Mouse (Mus musculus) T-helper 17 cell (primary cell): ENCODE data around the gene Ripk3.

Source experiments
- in situ Hi-C, 2 experiments: fragments of 300-600 bp; cut with MboI, MseI; formaldehyde crosslinking; loops; 1 replicate in 1 of 2; 2 replicates in 1 of 2; pipeline ENCODE4 v1.15.1; 2025; ENCODE audit warnings: high pct_unique_total_duplicates in 2 of 2

Gene Ripk3

DNA sequence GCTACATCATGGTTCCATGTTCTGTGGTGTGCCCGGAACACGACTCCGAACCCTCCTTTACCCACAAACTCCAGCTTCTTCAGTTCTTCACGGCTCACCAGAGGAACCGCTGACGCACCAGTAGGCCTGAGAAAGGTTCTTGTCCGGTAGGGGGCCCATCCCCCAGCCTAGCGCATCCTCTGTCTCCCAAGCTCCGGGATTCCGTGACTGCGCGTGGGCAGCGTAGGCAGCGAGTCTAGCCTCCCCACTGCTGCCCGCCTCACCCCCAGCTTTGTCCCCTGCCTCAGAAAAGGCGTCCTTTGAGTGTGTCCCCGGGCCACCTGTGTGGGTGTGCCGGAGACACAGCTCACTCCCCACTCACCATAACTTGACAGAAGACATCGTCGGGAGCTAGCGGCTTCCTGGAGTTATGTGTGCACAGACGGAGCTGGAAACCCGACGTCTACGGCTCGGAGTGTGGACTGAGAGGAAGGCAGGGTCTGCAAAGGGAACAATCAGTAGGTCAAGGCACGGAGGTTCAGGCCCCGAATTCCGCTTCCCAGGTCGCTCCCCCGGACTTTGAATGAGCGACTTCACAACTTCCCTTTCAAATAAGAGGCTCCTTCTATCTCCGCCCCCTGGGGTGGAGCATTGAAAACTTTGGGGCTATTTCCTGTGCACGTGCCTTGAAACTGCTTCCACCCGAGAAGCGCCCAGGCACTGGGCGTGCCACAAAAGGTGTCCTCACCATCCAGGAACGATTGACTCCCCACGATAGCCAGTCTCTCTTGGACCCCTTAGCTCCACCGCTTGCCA is at the start of gene Ripk3:
Ripk3 (minus strand) TSS at position 610 of the 795 bp plus-strand sequence.
- in situ Hi-C loops: no loop called here

DNA sequence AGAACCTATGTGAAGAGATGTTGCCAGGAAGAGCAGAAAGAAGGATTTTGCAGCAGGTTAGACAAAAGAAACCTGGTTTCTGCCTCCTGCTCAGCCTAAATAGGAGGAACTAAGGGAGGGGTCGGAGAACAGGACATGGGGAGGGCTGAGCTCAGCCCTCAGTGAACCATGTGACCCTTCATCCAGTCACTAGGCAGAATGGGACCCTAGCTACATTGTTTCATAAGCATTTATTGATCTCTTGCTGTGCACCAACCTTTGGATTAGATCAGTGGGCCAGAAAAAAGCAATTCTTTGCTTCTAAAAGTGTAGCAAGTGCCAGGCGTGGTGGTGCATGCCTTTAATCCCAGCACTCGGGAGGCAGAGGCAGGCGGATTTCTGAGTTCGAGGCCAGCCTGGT is 49.6 kb upstream of the Ripk3 start:
- in situ Hi-C loops: no loop called here

DNA sequence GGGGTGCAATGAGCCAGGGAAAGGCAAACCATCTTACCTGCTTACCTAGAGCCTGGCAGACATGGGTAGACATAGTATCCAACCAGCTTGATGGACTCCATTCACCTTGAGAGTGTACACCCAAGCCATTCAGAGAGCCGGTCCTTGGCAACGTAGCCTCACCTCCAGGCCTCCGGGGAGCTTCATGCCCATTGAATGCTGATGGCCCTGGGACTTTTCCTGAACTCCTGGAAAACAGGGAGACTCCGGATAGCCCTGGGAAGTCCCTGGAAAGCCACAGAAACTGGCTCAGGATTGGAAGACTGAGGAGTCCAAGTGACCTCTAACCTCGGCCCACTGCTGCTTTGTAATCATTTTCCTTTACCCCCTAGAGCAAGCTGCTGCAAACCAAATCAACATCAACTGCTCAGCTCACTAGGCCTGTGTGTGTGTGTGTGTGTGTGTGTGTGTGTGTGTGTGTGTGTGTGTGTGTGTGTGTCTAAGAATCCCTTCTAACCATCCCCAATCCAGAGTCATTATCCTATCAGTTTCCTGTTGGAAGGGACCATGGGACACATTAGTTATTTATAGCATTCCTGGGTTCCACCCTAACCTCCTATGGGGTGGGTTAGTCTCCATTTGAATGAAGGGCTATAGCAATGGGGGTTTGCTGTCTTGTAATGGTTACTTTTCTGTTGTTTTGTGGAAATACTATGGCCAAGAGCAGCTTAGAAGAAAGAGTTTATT is 46.3 kb upstream of the Ripk3 start:
- in situ Hi-C loops: loop anchor here in 1 of 2 experiments (5.0 kb wide), 1 partner anchor 32 kb away; no protein-coding TSS in a partner anchor

DNA sequence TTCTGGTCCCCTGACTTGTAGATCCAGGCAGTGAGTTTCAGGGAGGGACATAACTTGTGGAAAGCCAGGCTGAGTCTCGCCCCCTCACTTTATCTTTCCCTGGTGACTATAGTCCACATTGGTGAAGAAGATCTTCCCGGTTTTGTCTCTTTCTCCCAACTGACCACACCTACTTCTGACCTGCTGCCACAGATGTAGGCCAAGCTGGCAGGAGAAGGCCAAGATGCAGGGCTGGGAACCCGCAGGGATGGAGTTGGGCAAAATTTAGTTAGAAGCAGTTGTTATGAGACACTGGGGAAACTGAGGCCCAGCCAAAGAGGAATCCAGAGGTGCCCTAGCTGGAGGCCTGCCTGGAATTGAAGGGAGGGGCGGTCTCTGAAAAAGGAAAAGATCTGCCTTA is 44.5 kb upstream of the Ripk3 start:
- in situ Hi-C loops: loop anchor here in 1 of 2 experiments (5.0 kb wide), 1 partner anchor 34 kb away; no protein-coding TSS in a partner anchor

DNA sequence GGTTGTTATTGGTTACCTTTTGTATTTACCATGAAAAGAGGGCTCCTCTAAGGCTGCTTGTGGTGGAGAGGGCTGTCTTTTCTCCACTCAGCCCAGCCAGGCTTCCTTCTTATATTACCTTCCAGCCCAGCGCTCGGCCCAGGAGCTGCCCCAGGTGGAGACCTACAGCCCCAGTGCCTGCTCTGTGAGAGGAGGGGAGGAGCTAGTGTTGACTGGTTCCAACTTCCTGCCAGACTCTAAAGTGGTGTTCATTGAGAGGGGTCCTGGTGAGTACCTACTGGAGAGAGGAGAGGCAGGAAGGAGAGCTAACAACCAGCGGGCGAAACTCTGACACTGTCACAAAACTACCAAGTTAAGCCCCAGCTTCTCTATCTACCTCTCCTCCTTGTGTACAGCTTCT is 41.7 kb upstream of the Ripk3 start:
- in situ Hi-C loops: loop anchor here in 1 of 2 experiments (5.0 kb wide), 1 partner anchor 37 kb away; no protein-coding TSS in a partner anchor

DNA sequence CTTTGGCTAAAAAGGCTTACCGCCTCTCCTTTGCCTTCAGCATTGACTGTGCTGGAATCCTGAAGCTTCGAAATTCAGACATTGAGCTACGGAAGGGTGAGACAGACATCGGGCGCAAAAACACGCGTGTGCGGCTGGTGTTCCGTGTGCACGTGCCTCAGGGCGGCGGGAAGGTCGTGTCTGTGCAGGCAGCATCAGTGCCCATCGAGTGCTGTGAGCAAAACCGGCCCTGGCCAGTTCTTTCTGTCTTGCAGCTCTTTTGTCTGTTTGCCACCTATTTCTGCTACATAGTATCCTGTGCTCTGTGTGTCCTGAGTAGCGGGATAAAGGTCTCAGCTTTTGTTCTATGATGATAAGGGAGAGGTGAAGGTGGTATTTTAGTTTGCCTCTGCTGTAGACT is 41.2 kb upstream of the Ripk3 start:
- in situ Hi-C loops: loop anchor here in 1 of 2 experiments (5.0 kb wide), 1 partner anchor 37 kb away; no protein-coding TSS in a partner anchor

DNA sequence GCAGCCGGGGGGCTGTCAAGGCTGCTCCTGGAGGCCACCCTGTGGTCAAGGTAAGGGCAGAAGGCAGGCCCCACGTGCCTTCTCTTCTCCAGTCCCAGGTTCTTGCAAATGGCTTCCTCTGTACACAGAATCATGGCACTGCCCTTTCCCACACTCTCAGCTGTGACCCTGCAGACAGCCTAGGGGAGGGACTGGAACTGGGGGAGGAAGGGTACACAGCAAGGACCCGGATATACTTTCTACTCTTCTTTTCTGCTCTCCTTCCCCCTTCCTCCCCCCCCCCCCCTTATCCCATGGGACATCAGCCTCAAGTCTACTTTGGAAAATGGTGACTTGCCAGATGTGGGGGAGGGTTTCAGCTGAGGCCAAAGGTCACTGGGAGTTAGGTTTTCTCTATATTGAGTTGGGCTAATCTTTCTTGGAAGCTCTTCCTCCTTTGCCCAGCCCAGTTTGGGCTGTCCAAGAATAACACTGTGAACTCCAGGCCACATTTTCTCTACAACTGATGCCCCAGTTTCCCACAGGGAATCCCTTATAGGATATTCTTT is 40.1 kb upstream of the Ripk3 start:
- in situ Hi-C loops: no loop called here

DNA sequence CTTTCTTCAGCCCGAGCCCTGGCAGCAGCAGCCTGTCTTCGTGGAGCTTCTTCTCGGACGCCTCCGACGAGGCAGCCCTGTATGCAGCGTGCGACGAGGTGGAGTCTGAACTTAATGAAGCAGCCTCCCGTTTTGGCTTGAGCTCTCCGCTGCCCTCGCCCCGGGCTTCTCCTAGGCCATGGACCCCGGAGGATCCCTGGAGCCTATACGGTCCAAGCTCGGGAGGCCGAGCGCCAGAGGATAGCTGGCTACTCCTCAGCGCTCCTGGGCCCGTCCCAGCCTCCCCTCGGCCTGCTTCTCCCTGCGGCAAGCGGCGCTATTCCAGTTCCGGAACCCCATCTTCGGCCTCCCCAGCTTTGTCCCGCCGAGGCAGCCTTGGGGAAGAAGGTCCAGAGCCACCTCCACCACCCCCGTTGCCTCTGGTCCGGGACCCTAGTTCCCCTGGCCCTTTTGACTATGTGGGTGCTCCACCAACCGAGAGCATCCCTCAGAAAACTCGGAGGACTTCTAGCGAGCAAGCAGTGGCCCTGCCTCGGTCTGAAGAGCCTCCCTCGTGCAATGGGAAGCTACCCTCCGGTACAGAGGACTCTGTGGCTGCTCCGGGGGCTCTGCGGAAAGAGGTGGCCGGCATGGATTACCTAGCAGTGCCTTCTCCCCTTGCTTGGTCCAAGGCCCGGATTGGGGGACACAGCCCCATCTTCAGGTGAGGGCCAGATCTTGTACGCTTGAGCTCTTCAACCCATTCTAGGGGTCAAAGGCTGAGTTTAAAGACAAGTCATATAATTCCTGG is 38.1 kb upstream of the Ripk3 start:
- in situ Hi-C loops: no loop called here

DNA sequence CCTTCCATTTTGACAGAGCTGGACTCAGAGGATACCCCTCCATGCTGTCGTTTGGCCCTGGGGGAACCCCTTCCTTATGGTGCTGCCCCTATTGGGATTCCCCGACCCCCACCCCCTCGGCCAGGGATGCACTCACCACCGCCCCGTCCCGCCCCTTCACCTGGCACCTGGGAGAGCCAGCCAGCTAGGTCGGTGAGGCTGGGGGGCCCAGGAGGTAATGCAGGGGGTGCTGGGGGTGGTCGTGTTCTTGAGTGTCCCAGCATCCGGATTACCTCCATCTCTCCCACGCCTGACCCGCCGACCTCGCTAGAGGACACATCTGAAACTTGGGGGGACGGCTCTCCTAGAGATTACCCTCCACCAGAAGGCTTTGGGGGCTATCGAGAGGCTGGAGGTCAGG is 37.5 kb upstream of the Ripk3 start:
- in situ Hi-C loops: no loop called here

DNA sequence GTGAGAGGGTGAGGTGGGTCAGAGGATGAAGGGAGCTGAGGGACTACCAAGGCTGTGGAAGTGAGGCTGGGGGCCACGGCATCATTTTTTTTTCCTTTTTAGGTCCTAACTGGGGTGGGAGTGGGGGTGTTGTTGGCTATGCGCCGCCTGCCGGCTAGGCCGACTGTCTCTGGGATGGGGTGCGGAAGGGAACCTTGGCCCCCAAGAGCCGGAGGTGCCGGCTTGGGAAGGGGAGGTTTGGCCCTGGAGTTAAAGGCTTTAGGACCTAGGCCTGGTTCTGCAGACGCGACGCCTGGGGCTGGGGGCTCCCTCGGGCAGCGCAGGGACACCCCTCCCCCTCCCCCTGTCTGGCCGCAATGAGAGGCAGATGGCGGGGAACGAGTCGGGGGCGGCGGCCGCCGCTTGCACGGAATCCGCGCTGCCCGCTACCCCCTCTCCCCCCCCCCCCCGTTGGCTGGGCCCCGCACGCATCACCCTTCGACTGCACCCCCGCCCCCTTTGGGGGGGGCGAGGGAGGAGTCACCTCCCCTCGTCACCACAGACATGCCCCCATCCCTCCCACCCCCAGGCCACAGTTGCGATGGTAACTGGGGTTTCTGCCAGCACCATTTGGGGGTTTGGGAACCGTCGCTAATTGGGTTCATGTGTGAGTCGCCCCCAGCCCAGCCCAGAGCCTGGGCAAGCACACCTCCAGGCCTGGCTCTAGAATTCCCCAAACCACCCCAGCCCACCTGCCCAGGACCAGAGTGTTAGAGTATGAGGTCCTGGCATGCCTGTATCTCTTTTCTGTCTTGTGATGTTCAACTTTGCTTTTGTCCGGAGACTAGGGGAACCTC is 36.8 kb upstream of the Ripk3 start:
- in situ Hi-C loops: no loop called here

DNA sequence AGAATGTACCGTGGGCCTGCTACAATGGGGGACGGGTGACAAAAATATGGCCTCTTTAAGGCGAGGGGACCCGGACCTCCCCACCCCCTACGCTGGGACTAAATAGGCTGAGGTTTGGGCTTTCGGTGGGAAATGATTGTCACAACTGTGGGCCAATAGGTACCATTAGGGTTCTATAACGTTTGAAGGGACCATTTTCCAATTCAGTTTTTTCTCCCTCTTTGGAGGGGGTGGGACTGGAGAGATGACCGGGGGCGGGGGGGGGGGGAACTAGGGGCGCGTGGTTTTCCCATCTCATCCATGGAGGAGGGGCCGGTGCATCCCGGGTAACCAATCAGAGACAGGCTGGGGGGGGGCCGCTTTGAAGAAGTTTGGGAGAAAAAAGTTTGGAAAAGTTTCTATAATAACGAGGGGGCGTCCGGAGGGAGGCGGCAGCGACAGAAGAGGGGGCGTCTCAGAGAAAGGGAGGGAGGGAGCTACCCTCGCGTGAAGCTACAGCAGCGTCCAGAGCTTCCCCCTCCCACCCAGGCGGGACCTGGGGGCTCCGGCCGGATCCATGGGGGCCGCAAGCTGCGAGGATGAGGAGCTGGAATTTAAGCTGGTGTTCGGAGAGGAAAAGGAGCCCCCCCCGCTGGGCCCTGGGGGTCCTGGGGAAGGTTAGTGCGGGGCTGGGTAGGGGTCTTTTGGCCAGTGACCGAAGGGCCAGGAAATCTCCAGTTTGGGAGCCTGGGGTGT is 36.0 kb upstream of the Ripk3 start:
- in situ Hi-C loops: no loop called here

DNA sequence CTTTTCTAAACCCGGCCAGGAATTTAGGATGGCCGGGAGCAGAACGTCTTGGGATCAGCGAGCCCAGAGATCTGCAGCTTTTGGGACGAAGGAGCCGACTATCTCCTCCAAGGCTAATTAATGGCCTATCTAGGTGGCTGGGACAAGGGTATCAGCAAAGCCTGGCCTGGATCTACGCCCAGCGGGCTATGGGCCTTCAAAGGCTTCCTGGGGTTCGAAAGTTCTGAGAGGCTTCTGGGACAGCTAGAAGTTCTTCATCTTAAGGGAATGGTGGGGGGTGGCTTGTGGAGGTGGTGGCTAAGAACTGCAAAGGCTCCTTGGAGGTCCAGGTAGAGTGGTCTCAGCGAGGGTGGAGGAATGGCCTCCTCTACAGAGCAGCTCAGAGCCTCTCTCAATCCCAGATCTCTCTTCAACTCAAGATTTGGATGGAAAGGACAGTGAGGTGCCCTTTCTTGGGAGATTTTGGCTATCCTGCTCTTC is 35.4 kb upstream of the Ripk3 start:
- in situ Hi-C loops: no loop called here

DNA sequence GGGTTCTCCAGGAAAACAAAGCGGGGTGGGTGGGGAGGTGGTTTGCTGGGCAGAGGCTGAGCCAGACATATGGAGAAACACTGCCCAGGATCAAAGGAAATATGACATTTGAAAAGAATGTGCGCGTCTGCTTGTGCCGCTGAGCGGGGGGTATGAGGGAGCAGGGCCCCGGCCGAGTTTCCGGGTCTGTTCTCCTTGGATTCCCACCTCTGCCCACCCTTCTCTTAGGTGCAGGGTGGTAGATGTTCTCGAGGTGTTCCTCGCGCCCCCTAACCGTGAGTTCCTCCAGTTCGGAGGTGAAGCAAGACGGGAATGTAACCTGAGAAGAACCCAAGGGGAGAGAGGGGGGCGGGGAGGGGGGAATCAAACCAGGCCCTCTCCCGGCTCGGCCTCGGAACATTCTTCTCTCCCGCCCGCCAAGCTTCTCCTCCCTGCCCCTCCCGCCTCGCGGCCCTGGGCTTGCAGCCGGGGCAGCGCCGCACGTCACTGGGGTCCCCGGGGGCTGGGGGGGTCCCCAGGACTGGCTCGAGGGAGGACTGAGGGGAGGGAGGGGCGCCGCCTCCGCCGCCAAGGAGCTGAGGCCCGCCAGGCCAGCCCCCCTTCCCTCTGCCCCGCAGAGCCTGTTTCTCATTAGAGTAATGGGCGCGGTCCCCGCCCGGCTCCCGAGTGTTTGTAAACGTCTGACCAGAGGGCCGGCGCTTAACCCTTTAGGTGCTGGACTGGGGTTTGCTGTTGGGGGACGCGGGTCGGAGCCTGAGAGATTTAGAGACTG is 34.5 kb upstream of the Ripk3 start, which contains the start of gene Nfatc4:
Nfatc4 (plus strand) TSS at position 154 of the 772 bp plus-strand sequence.
- in situ Hi-C loops: no loop called here

DNA sequence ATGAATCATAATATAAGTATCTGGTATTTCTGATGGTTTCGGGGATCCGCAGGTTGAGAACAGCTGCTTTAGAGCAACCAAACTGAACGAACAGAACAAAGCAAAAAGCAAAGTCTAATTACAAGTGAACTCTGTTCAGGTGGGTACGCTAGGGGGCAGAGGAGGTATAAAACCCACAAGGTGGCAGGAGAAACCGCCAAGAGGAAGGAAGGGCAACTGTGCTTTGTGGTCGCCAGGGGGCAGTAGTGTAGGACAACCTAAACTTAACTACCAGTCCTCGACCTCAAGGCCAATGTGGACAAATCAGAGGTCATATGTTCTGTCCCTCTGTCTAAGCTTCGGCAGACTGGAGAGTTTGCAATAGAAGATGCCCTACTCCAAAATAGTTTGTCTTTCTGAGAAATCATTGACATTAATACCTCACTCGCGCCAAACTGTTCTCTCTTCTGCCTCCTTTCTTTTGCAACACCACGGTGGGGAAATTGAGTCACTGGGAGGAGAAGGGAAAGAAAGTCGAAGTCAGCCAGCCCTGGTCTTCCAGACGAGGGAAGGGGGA is 33.8 kb upstream of the Ripk3 start:
- in situ Hi-C loops: no loop called here

DNA sequence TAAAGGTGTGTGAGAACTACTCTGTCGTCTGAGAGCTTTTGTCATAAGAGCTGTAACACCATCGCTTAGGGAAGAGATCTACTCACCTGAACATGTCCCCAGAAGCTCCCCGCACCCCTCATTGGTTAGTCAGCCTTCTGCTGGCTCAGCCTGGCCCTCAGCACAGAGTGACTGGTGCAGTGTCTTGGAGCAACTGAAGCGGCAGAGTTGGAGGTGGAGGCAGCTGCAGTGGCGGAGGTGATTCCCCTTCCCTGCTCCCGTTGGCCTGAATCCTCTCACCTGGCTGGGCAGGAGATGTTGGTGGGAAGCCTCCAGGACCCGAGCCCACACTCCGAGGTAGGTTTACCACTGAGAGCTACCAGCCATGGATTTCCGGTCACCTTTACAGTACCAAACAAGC is 31.9 kb upstream of the Ripk3 start:
- in situ Hi-C loops: no loop called here

DNA sequence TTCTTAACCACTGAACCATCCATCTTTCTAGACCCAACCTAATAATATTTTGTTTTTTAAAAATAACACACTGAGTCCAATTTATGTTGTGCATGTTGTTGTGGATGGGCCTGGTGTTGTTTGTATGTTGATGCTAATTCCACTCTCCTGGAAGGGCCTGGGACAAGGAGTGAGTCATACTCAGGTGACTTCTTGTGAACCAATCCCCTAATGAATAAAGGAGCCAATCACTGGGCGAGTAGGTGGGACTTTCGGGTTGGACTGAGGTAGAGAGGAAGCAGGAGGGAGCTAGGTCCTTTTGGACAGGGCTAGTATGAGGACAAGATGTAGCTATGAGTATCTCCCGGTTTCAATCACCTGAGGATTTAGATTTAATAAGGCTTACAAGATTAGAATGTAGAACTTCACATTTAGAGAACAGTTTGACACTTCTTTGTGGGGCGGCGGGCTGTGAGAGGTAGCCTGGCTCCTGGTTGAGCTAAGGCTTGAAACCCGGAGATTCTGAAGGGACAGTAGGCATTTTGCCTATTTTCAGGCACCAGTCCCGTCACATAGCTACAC is 31.3 kb upstream of the Ripk3 start:
- in situ Hi-C loops: no loop called here

DNA sequence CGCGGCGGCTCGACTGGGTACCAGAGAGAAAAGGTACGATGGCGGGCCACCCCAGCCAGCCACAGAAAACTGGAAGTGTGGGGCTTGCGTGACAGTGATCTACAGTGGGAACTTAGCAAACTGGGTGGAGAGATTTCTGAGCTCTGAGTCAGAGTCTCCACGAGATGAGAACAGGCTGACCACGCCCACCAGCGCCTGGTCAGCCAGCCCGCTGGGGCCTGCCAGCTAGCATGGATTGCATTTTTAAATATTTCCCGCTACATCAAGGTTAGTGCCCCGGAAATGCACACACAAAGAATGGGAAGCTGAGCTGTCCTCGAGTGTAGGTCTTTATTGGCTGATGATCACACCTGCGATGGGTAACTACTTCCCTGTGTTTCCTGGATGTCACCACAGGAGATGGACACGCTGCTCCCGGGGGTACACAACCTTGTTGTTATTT is 26.7 kb upstream of the Ripk3 start:
- in situ Hi-C loops: no loop called here

DNA sequence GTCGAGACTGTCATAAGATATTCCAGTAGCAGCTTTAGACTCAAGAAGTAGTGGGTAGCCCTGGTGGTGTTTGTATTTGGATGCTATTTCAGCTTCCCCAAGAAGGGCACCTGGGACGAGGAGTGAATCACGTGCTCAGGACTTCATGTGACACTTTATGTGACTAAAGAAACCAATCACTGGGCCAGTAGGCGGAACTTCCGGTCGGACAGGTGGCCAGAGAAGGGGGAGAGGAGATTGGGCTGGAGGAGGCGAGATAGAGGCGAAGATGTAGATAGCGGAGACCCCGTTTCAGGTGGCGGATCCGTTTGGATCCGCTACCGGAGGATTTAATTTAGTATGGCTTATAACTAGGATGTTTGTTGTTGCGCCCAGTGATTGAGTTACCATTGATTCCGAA is 26.2 kb upstream of the Ripk3 start:
- in situ Hi-C loops: no loop called here
